Mouse (Mus musculus) E14TG2a.4 (cell line): ENCODE results near the gene Cyb5r2.

ENCODE experiments used
- CTCF ChIP-seq: conservative IDR thresholded peaks from 2 replicates; pipeline ENCODE4 v1.5.1; 2014; ENCODE audit warnings: low read length
- POU5F1 ChIP-seq: IDR thresholded peaks from 2 replicates; pipeline ENCODE4 v1.6.1; 2014; ENCODE audit warnings: low read length, borderline replicate concordance

- TF ChIP-seq CTCF (no peak), POU5F1 (no peak)
These were observed 44.3 kb upstream of the Cyb5r2 start for GRCm38 (mm10) chr7:107802138-107802537.
